Mouse (Mus musculus): ENCODE results near the gene Efna5. TPM values are rescaled to one million over a fixed set of nuclear protein-coding genes. Genes with fewer than 3 reads are reported as not detected.

The Efna5 gene
- polyA plus RNA-seq, 1 experiment from 2014 or later, result 56.6 TPM

GRCm38 (mm10) chr17:62557215-62557614, 323.9 kb downstream of the Efna5 start:
- Histone ChIP-seq H3K9me3 (ENCODE audit: control insufficient read depth, low read length) (no peaks in the 10 kb centered on the region), H3K9ac (ENCODE audit: low read depth, low read length) (no peak overlapping the region), H3K4me3 (ENCODE audit: low read depth, low read length) (no peak overlapping the region), H3K4me1 (ENCODE audit: control insufficient read depth, insufficient read depth, low read length) (no peaks in the 10 kb centered on the region), H3K27me3 (replicated peaks; ENCODE audit: control insufficient read depth, insufficient read depth, low read length) (no peaks in the 10 kb centered on the region), H3K36me3 (ENCODE audit: control insufficient read depth, insufficient read depth, low read length) (no peaks in the 10 kb centered on the region), H3K27ac (replicated peaks; ENCODE audit: low read depth, low read length) (no peak overlapping the region), H3K4me2 (ENCODE audit: low read depth, low read length) (no peak overlapping the region)
- WGBS, result 65% methylated on average over 6 of the region's 6 CpGs
- ATAC-seq (ENCODE audit: low read depth) (no peak), DNase-seq (ENCODE audit: low spot score) (peak; percentile 56)

Measured in embryonic facial prominence, embryonic 14.5 days (tissue).